Mouse (Mus musculus): ENCODE results near the gene Sulf2.
A peak's percentile ranks its signal among the peaks of the same experiment; 100 is the strongest.

Gene Sulf2

GRCm38 (mm10) chr2:166062431-166062830 lies 93.0 kb downstream of the Sulf2 start:
- DNase-seq (ENCODE audit: low read depth in 1 of 2, low spot score in 2 of 2), result no peak

GRCm38 (mm10) chr2:166062008-166062407 lies 93.5 kb downstream of the Sulf2 start:
- no peak for DNase-seq (ENCODE audit: low read depth in 1 of 2, low spot score in 2 of 2)

GRCm38 (mm10) chr2:166059684-166060423 lies 95.6 kb downstream of the Sulf2 start:
- no peak for DNase-seq (ENCODE audit: low read depth in 1 of 2, low spot score in 2 of 2)

- no peak for DNase-seq (ENCODE audit: low read depth in 1 of 2, low spot score in 2 of 2)
These were observed 101.4 kb downstream of the Sulf2 start for GRCm38 (mm10) chr2:166054002-166054539.

- no peak for DNase-seq (ENCODE audit: low read depth in 1 of 2, low spot score in 2 of 2)
These were observed 103.5 kb downstream of the Sulf2 start for GRCm38 (mm10) chr2:166051966-166052365.

GRCm38 (mm10) chr2:166051421-166051820 lies 104.0 kb downstream of the Sulf2 start:
- DNase-seq (ENCODE audit: low read depth in 1 of 2, low spot score in 2 of 2), result no peak

- no peak for DNase-seq (ENCODE audit: low read depth in 1 of 2, low spot score in 2 of 2)
These were observed 106.6 kb downstream of the Sulf2 start for GRCm38 (mm10) chr2:166048852-166049251.

GRCm38 (mm10) chr2:166047931-166048330 lies 107.5 kb downstream of the Sulf2 start:
- no peak for DNase-seq (ENCODE audit: low read depth in 1 of 2, low spot score in 2 of 2)

- DNase-seq (ENCODE audit: low read depth in 1 of 2, low spot score in 2 of 2), result no peak
These were observed 109.6 kb downstream of the Sulf2 start for GRCm38 (mm10) chr2:166045549-166046501.

- no peak for DNase-seq (ENCODE audit: low read depth in 1 of 2, low spot score in 2 of 2)
These were observed 110.5 kb downstream of the Sulf2 start for GRCm38 (mm10) chr2:166045006-166045405.

GRCm38 (mm10) chr2:166042542-166042941 lies 112.9 kb downstream of the Sulf2 start:
- no peak for DNase-seq (ENCODE audit: low read depth in 1 of 2, low spot score in 2 of 2)

- DNase-seq (ENCODE audit: low read depth in 1 of 2, low spot score in 2 of 2), result no peak
These were observed 115.8 kb downstream of the Sulf2 start for GRCm38 (mm10) chr2:166039681-166040080.

- DNase-seq (ENCODE audit: low read depth in 1 of 2, low spot score in 2 of 2), result peak in 1 of 2 experiments; percentile 40
These were observed 119.7 kb downstream of the Sulf2 start for GRCm38 (mm10) chr2:166035725-166036124.

- DNase-seq (ENCODE audit: low read depth in 1 of 2, low spot score in 2 of 2), result no peak
These were observed 120.4 kb downstream of the Sulf2 start for GRCm38 (mm10) chr2:166034967-166035490.

GRCm38 (mm10) chr2:166032628-166033027 lies 122.8 kb downstream of the Sulf2 start:
- no peak for DNase-seq (ENCODE audit: low read depth in 1 of 2, low spot score in 2 of 2)

GRCm38 (mm10) chr2:166031120-166031929 lies 124.1 kb downstream of the Sulf2 start:
- no peak for DNase-seq (ENCODE audit: low read depth in 1 of 2, low spot score in 2 of 2)

GRCm38 (mm10) chr2:166030256-166030995 lies 125.0 kb downstream of the Sulf2 start:
- no peak for DNase-seq (ENCODE audit: low read depth in 1 of 2, low spot score in 2 of 2)

GRCm38 (mm10) chr2:166029232-166029631 lies 126.2 kb downstream of the Sulf2 start:
- no peak for DNase-seq (ENCODE audit: low read depth in 1 of 2, low spot score in 2 of 2)

GRCm38 (mm10) chr2:166027834-166028233 lies 127.6 kb downstream of the Sulf2 start:
- DNase-seq (ENCODE audit: low read depth in 1 of 2, low spot score in 2 of 2), result no peak

- no peak for DNase-seq (ENCODE audit: low read depth in 1 of 2, low spot score in 2 of 2)
These were observed 129.5 kb downstream of the Sulf2 start for GRCm38 (mm10) chr2:166025943-166026342.
